In the genomic region with DNA sequence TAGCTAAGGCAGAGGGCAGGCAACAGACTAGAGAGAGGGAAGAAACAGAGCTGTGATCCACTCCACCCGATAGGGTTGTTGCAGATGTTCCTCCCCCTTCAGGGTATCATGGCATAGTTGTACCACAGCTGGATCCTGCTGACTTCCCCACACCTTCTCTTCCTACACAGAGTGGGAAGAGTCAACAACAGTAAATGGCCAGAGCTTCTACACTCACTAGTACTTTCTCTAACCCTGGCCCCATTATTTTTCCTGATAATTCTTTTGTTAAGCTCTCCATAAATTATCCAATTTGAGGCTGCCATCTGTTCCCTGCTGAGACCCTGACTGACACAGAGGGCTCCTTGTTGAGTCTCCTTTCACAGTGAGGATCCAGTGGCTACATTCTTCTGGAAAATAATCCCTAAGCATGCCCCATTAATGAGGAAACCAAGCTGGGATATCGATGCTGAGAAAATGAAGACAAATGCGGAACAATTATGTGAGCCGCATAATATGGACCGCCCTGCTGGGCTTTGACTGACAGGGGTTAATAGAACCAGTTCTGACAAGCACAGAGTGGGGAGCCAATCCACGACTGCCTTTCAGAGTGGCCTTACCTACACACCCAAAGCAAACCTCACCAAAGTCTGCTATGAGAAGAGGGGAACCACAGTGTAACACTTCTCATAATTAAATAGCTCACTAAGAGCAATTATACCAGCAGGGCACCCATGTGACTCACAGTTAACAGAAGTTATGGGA, we compare ENCODE assay signal across 18 mouse cellular contexts.
DNase-seq lines count a peak whose midpoint lies in the region; ATAC-seq and TF ChIP-seq lines count a peak whose summit lies in the region.
"Had no signal": no experiment of that assay in that cellular context is flagged by ENCODE, and none has a peak within 500 bp of the region (broad histone marks: within the 10 kb centered on the region; RNA-seq: fewer than 3 reads in every experiment).

No protein-coding gene starts in this region.

- WGBS in midbrain, embryonic 11.5 days = 48% methylated on average over 6 of the region's 6 CpGs
- WGBS in midbrain, postnatal 0 days = 24% methylated on average over 6 of the region's 6 CpGs
- WGBS in embryonic facial prominence, embryonic 12.5 days = 62% methylated on average over 6 of the region's 6 CpGs
- 6% methylated on average over 6 of the region's 6 CpGs for WGBS in forebrain, embryonic 15.5 days
- WGBS in midbrain, embryonic 14.5 days = 17% methylated on average over 6 of the region's 6 CpGs

- ATAC-seq in midbrain, embryonic 11.5 days (ENCODE audit: low FRiP score) = peak; percentile 83
- ATAC-seq in midbrain, postnatal 0 days (ENCODE audit: low FRiP score) = no peak
- peak; percentile 75; the same call in 1 of the 2 replicates for ATAC-seq in embryonic facial prominence, embryonic 12.5 days (ENCODE audit: insufficient number of reproducible peaks, insufficient read depth, low FRiP score, low TSS enrichment)
- peak; percentile 85 for ATAC-seq in forebrain, embryonic 15.5 days (replicated peaks)
- ATAC-seq in midbrain, embryonic 14.5 days (ENCODE audit: low FRiP score, low TSS enrichment) = peak; percentile 84
- ATAC-seq: intestine, embryonic 16.5 days had no signal

- H3K9me3 ChIP-seq in midbrain, embryonic 11.5 days (ENCODE audit: control insufficient read depth, low read length) = no peaks in the 10 kb centered on the region
- H3K9me3 ChIP-seq in midbrain, postnatal 0 days (ENCODE audit: low read length) = no peaks in the 10 kb centered on the region
- no peaks in the 10 kb centered on the region for H3K9me3 ChIP-seq in embryonic facial prominence, embryonic 12.5 days
- H3K9me3 ChIP-seq in forebrain, embryonic 15.5 days = no peaks in the 10 kb centered on the region
- H3K9me3 ChIP-seq in midbrain, embryonic 14.5 days (ENCODE audit: control insufficient read depth, low read length) = no peaks in the 10 kb centered on the region
- H3K9me3 ChIP-seq: embryonic facial prominence, embryonic 13.5 days; heart, embryonic 13.5 days had no signal

- H3K27ac ChIP-seq in midbrain, embryonic 11.5 days (ENCODE audit: low read depth, low read length) = no peak overlapping the region
- no peak overlapping the region for H3K27ac ChIP-seq in midbrain, postnatal 0 days (ENCODE audit: low read depth, low read length)
- H3K27ac ChIP-seq in embryonic facial prominence, embryonic 12.5 days = no peak overlapping the region
- no peak overlapping the region for H3K27ac ChIP-seq in forebrain, embryonic 15.5 days (replicated peaks)
- H3K27ac ChIP-seq in midbrain, embryonic 14.5 days (replicated peaks; ENCODE audit: low read depth, low read length) = no peak overlapping the region
- H3K27ac ChIP-seq: embryonic facial prominence, embryonic 13.5 days; heart, embryonic 13.5 days; stomach, postnatal 0 days had no signal

- peaks cover 7% of the 10 kb centered on the region; the same call in 1 of the 2 replicates for H3K27me3 ChIP-seq in midbrain, embryonic 11.5 days (ENCODE audit: control insufficient read depth, insufficient read depth, low read length)
- H3K27me3 ChIP-seq in midbrain, postnatal 0 days (ENCODE audit: insufficient read depth, low read length) = no peaks in the 10 kb centered on the region
- no peaks in the 10 kb centered on the region for H3K27me3 ChIP-seq in embryonic facial prominence, embryonic 12.5 days
- no peaks in the 10 kb centered on the region for H3K27me3 ChIP-seq in forebrain, embryonic 15.5 days
- no peaks in the 10 kb centered on the region for H3K27me3 ChIP-seq in midbrain, embryonic 14.5 days (ENCODE audit: control insufficient read depth, insufficient read depth, low read length)
- H3K27me3 ChIP-seq: embryonic facial prominence, embryonic 13.5 days; heart, embryonic 13.5 days had no signal

- no peak for DNase-seq in midbrain, embryonic 11.5 days (ENCODE audit: low spot score, missing footprints)
- DNase-seq in midbrain, postnatal 0 days (ENCODE audit: low spot score) = no peak
- DNase-seq in midbrain, embryonic 14.5 days = peak; percentile 43
- DNase-seq in kidney, postnatal 25 days = no peak
- DNase-seq in layer of hippocampus, postnatal 10 days (ENCODE audit: low spot score in 2 of 2) = no peak
- DNase-seq in gastrocnemius, postnatal 25 days = no peak
- DNase-seq: cerebellum, postnatal 10 days; heart, adult 11 months; heart, postnatal 36 days; liver; lung, adult 18-20 months; right cerebral cortex, postnatal 14 days had no signal

- H3K4me2 ChIP-seq in midbrain, embryonic 11.5 days = no peak overlapping the region
- H3K4me2 ChIP-seq in midbrain, postnatal 0 days (ENCODE audit: low read depth, low read length, poor library complexity, severe bottlenecking) = no peak overlapping the region
- H3K4me2 ChIP-seq in embryonic facial prominence, embryonic 12.5 days (replicated peaks) = no peak overlapping the region
- H3K4me2 ChIP-seq in forebrain, embryonic 15.5 days (replicated peaks) = no peak overlapping the region
- H3K4me2 ChIP-seq in midbrain, embryonic 14.5 days (ENCODE audit: low read length) = no peak overlapping the region
- H3K4me2 ChIP-seq: embryonic facial prominence, embryonic 13.5 days; heart, embryonic 13.5 days had no signal

- no peak for TF ChIP-seq CTCF in midbrain, postnatal 0 days (IDR thresholded peaks at IDR 0.05)

- H3K4me1 ChIP-seq in midbrain, embryonic 11.5 days (ENCODE audit: control insufficient read depth, insufficient read depth, low read length) = no peaks in the 10 kb centered on the region
- no peaks in the 10 kb centered on the region for H3K4me1 ChIP-seq in midbrain, postnatal 0 days (ENCODE audit: insufficient read depth, low read length)
- no peaks in the 10 kb centered on the region for H3K4me1 ChIP-seq in embryonic facial prominence, embryonic 12.5 days
- no peaks in the 10 kb centered on the region for H3K4me1 ChIP-seq in forebrain, embryonic 15.5 days
- peaks cover 10% of the 10 kb centered on the region for H3K4me1 ChIP-seq in midbrain, embryonic 14.5 days (ENCODE audit: control insufficient read depth, insufficient read depth, low read length)
- H3K4me1 ChIP-seq: embryonic facial prominence, embryonic 13.5 days; heart, embryonic 13.5 days had no signal

- no peak overlapping the region for H3K9ac ChIP-seq in midbrain, embryonic 11.5 days (ENCODE audit: low read length)
- H3K9ac ChIP-seq in midbrain, postnatal 0 days (replicated peaks; ENCODE audit: low read length, poor library complexity, severe bottlenecking) = no peak overlapping the region
- no peak overlapping the region for H3K9ac ChIP-seq in embryonic facial prominence, embryonic 12.5 days
- no peak overlapping the region for H3K9ac ChIP-seq in forebrain, embryonic 15.5 days (replicated peaks)
- H3K9ac ChIP-seq in midbrain, embryonic 14.5 days (replicated peaks; ENCODE audit: low read length) = no peak overlapping the region
- H3K9ac ChIP-seq: embryonic facial prominence, embryonic 13.5 days; heart, embryonic 13.5 days had no signal

- H3K36me3 ChIP-seq in midbrain, embryonic 11.5 days (ENCODE audit: control insufficient read depth, insufficient read depth, low read length) = no peaks in the 10 kb centered on the region
- no peaks in the 10 kb centered on the region for H3K36me3 ChIP-seq in midbrain, postnatal 0 days (ENCODE audit: insufficient read depth, low read length)
- H3K36me3 ChIP-seq in embryonic facial prominence, embryonic 12.5 days = no peaks in the 10 kb centered on the region
- H3K36me3 ChIP-seq in forebrain, embryonic 15.5 days = no peaks in the 10 kb centered on the region
- no peaks in the 10 kb centered on the region for H3K36me3 ChIP-seq in midbrain, embryonic 14.5 days (ENCODE audit: control insufficient read depth, insufficient read depth, low read length)
- H3K36me3 ChIP-seq: embryonic facial prominence, embryonic 13.5 days; heart, embryonic 13.5 days had no signal

- H3K4me3 ChIP-seq in midbrain, embryonic 11.5 days (ENCODE audit: low read depth, low read length) = no peak overlapping the region
- H3K4me3 ChIP-seq in midbrain, postnatal 0 days (ENCODE audit: low read depth, low read length) = no peak overlapping the region
- no peak overlapping the region for H3K4me3 ChIP-seq in embryonic facial prominence, embryonic 12.5 days
- no peak overlapping the region for H3K4me3 ChIP-seq in forebrain, embryonic 15.5 days
- H3K4me3 ChIP-seq in midbrain, embryonic 14.5 days (replicated peaks; ENCODE audit: low read depth, low read length) = no peak overlapping the region
- H3K4me3 ChIP-seq: embryonic facial prominence, embryonic 13.5 days; heart, embryonic 13.5 days had no signal
